Mouse (Mus musculus) heart, adult 2 months (tissue): ENCODE measurements at regions not wholly inside any gene's neighbourhood (a gene's known extent, or its start where the extent isn't known, plus 50 kb on each side); places are given as distances from the start of the nearest gene placed in this dataset.

Experiments
- EP300 ChIP-seq: fragments of 200-500 bp; IDR thresholded peaks from 2 replicates; pipeline ENCODE4 v1.6.1; 2011; ENCODE audit warnings: low read depth, low read length, control low read depth; ENCODE audit not compliant: insufficient read depth
- POLR2A ChIP-seq: fragments of 200-500 bp; IDR thresholded peaks from 2 replicates; pipeline ENCODE4 v1.6.1; 2011; ENCODE audit warnings: mild to moderate bottlenecking, low read depth, low read length, control low read depth; ENCODE audit not compliant: insufficient read depth

DNA sequence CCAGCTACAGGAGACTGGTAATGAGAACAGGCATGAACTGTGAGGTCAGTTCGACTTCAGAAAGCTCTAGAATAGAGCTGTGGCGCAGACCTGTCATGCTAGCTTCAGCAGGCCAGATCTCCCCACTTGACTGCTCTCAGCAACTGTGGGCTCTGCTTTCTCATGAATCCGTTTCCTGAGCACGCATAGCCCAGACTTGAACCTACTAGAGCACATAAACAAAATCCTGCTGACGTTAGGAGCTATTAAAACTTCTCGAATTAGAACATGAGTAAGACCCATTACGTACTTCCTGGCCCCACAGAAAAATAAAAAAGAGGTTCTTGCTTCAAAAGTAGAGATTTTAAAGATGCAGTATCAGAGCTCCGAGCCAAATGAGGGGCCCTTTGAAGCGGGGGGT, 165.1 kb upstream of the Serp2 start:
- TF ChIP-seq POLR2A (no peak), EP300 (no peak)
